Mouse (Mus musculus): ENCODE data around the gene Mlf2. TPM values are rescaled to one million over a fixed set of nuclear protein-coding genes. Genes with fewer than 3 reads are reported as not detected.

The Mlf2 gene
- total and polyA plus RNA-seq, 3 experiments, result 116 to 203 (median 124) TPM

GRCm38 (mm10) chr6:124887986-124888385 is 43.2 kb upstream of the Mlf2 start, which contains the start of gene Cd4:
TSS of gene Cd4 (minus strand) at chr6:124888221.
- TF ChIP-seq BHLHE40 (IDR thresholded peaks at IDR 0.05; ENCODE audit: low read depth, low read length) (no peak), ZNF384 (IDR thresholded peaks at IDR 0.05; ENCODE audit: low read depth, low read length) (no peak), NRF1 (IDR thresholded peaks at IDR 0.05; ENCODE audit: low read depth, low read length) (no peak), E2F4 (IDR thresholded peaks at IDR 0.05; ENCODE audit: insufficient replicate concordance, low read depth, low read length) (no peak), NELFE (IDR thresholded peaks at IDR 0.05; ENCODE audit: low read depth, low read length) (no peak), UBTF (IDR thresholded peaks at IDR 0.05; ENCODE audit: low read depth, low read length) (no peak), EP300 (IDR thresholded peaks at IDR 0.05; ENCODE audit: low read length) (no peak), CHD1 (IDR thresholded peaks at IDR 0.05; ENCODE audit: low read depth, low read length) (no peak), PAX5 (IDR thresholded peaks at IDR 0.05; ENCODE audit: low read length) (no peak), RCOR1 (conservative IDR thresholded peaks at IDR 0.05; ENCODE audit: low read depth, low read length) (no peak), USF1 (IDR thresholded peaks at IDR 0.05; ENCODE audit: low read depth, low read length) (no peak), GABPA (IDR thresholded peaks at IDR 0.05; ENCODE audit: insufficient replicate concordance, low read depth, low read length) (no peak), MAZ (IDR thresholded peaks at IDR 0.05; ENCODE audit: low read depth, low read length) (no peak), ETS1 (conservative IDR thresholded peaks at IDR 0.05; ENCODE audit: low read depth, low read length) (no peak), ZKSCAN1 (IDR thresholded peaks at IDR 0.05; ENCODE audit: borderline replicate concordance, low read depth, low read length) (no peak), JUND (conservative IDR thresholded peaks at IDR 0.05; ENCODE audit: low read depth, low read length) (no peak), MEF2A (IDR thresholded peaks at IDR 0.05; ENCODE audit: borderline replicate concordance, low read depth, low read length) (no peak), SMC3 (IDR thresholded peaks at IDR 0.05; ENCODE audit: low read depth, low read length) (no peak)
- Histone ChIP-seq H3K9ac (ENCODE audit: insufficient read depth, low read depth) (no peak within 1 kb of the TSS), H3K79me2 (replicated peaks; ENCODE audit: control insufficient read depth, extremely low read depth, insufficient read depth, poor library complexity, severe bottlenecking) (no peaks in the 10 kb centered on the region), H3K36me3 (replicated peaks in 1 of 2; ENCODE audit: control insufficient read depth in 1 of 2, insufficient read depth in 1 of 2, low read length in 1 of 2) (no peaks in the 10 kb centered on the region), H3K27ac (ENCODE audit: insufficient read depth, low read depth) (no peak within 1 kb of the TSS), H3K4me2 (ENCODE audit: insufficient read depth, low read depth, poor library complexity, severe bottlenecking) (no peak within 1 kb of the TSS), H3K27me3 (replicated peaks) (no peaks in the 10 kb centered on the region), H3K9me3 (replicated peaks; ENCODE audit: low read length) (peaks cover 3% of the 10 kb centered on the region), H3K4me3 (replicated peaks in 1 of 3; ENCODE audit: low read depth in 2 of 3, low read length in 2 of 3, poor library complexity in 1 of 3) (no peak within 1 kb of the TSS), H3K4me1 (ENCODE audit: control insufficient read depth in 1 of 2, insufficient read depth in 2 of 2) (peaks cover 2 to 24% of the 10 kb centered on the region in 2 experiments; a peak in 3 of 4 replicates)
- dilution Hi-C loops (cut with MboI; ENCODE audit: extremely low pct_ligation_motif_present, extremely low pct_unique_long_range_greater_than_20kb, low sequenced_read_pairs), result no loop called here
- in situ Hi-C loops (cut with MboI; ENCODE audit: low pct_ligation_motif_present, low pct_unique_long_range_greater_than_20kb, low sequenced_read_pairs), result no loop called here
- DNase-seq (ENCODE audit: extremely low read depth), result no peak

DNA sequence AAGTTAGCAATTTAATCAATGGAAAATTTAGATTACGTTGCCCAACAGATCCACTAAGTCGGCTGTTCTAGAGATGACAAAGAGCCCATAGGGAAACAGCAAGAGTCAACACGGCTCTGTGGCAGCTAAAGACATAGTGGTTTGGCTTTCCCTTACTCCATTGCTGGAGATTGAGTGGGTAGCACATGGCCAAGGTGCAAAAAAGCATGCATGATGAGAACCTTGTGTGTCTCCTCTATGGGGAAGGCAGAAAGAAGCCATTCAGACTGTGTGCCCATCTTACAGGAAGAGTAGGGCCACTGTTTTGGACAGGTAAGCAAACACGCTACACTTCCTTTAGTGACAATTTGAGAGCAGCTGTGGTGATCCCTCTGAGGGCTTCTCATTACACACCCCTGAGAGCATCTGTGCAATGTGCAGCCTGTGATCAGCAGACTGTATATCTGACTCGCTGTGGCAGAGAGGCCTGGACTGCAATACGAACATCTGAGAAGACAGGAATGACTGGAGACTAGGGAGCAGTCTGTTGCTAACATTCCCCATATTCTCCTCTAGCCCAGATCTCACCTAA is 42.5 kb upstream of the Mlf2 start:
- dilution Hi-C loops (cut with MboI; ENCODE audit: extremely low pct_ligation_motif_present, extremely low pct_unique_long_range_greater_than_20kb, low sequenced_read_pairs), result no loop called here
- no peaks in the 10 kb centered on the region for H3K27me3 ChIP-seq (replicated peaks)
- no peak for TF ChIP-seq MAFK (IDR thresholded peaks at IDR 0.05; ENCODE audit: insufficient replicate concordance, low read length)
- TF ChIP-seq ZKSCAN1 (IDR thresholded peaks at IDR 0.05; ENCODE audit: borderline replicate concordance, low read depth, low read length), result no peak
- H3K9ac ChIP-seq (ENCODE audit: insufficient read depth, low read depth), result no peak overlapping the region
- H3K36me3 ChIP-seq (replicated peaks in 1 of 2; ENCODE audit: control insufficient read depth in 1 of 2, insufficient read depth in 1 of 2, low read length in 1 of 2), result no peaks in the 10 kb centered on the region
- in situ Hi-C loops (cut with MboI; ENCODE audit: low pct_ligation_motif_present, low pct_unique_long_range_greater_than_20kb, low sequenced_read_pairs), result no loop called here
- DNase-seq (ENCODE audit: extremely low read depth), result no peak
- H3K4me2 ChIP-seq (ENCODE audit: insufficient read depth, low read depth, poor library complexity, severe bottlenecking), result no peak overlapping the region
- H3K9me3 ChIP-seq (replicated peaks; ENCODE audit: low read length), result peaks cover 3% of the 10 kb centered on the region
- H3K79me2 ChIP-seq (replicated peaks; ENCODE audit: control insufficient read depth, extremely low read depth, insufficient read depth, poor library complexity, severe bottlenecking), result no peaks in the 10 kb centered on the region
- H3K4me1 ChIP-seq (ENCODE audit: control insufficient read depth in 1 of 2, insufficient read depth in 2 of 2), result peaks cover 2 to 28% of the 10 kb centered on the region in 2 experiments; a peak in 3 of 4 replicates
- H3K4me3 ChIP-seq (replicated peaks in 1 of 3; ENCODE audit: low read depth in 2 of 3, low read length in 2 of 3, poor library complexity in 1 of 3), result no peak overlapping the region
- no peak overlapping the region for H3K27ac ChIP-seq (ENCODE audit: insufficient read depth, low read depth)

All from CH12.LX (cell line).